Mouse (Mus musculus): ENCODE data around the gene Cdh12.
"Not testable (repeated sequence)": the region's sequence is repeated elsewhere in the genome, so short reads cannot be mapped to it uniquely, and the experiment has no call there.

Gene Cdh12

GRCm38 (mm10) chr15:20448861-20449663 is at the start of gene Cdh12:
Gene Cdh12 (plus strand): TSS chr15:20449265.
- no peak for DNase-seq (ENCODE audit: low read depth, low spot score)

- no peak for DNase-seq (ENCODE audit: low read depth, low spot score)
Observed at GRCm38 (mm10) chr15:20403596-20403995, 45.5 kb upstream of the Cdh12 start.

- no peak for DNase-seq (ENCODE audit: low read depth, low spot score)
Observed at GRCm38 (mm10) chr15:20413397-20413796, 35.7 kb upstream of the Cdh12 start.

- no peak for DNase-seq (ENCODE audit: low read depth, low spot score)
Observed at GRCm38 (mm10) chr15:20436356-20436755, 12.7 kb upstream of the Cdh12 start.

- no peak for DNase-seq (ENCODE audit: low read depth, low spot score)
Observed at GRCm38 (mm10) chr15:20450558-20450957, 1.5 kb downstream of the Cdh12 start.

- no peak for DNase-seq (ENCODE audit: low read depth, low spot score)
Observed at GRCm38 (mm10) chr15:20458508-20458907, 9.4 kb downstream of the Cdh12 start.

GRCm38 (mm10) chr15:20462500-20462899 is 13.4 kb downstream of the Cdh12 start:
- DNase-seq (ENCODE audit: low read depth, low spot score), result no peak

- DNase-seq (ENCODE audit: low read depth, low spot score), result no peak
Observed at GRCm38 (mm10) chr15:20463601-20464000, 14.5 kb downstream of the Cdh12 start.

GRCm38 (mm10) chr15:20550979-20551378 is 101.9 kb downstream of the Cdh12 start:
- no peak for DNase-seq (ENCODE audit: low read depth, low spot score)

- no peak for DNase-seq (ENCODE audit: low read depth, low spot score)
Observed at GRCm38 (mm10) chr15:20571012-20571411, 121.9 kb downstream of the Cdh12 start.

- no peak for DNase-seq (ENCODE audit: low read depth, low spot score)
Observed at GRCm38 (mm10) chr15:20582567-20583075, 133.6 kb downstream of the Cdh12 start.

GRCm38 (mm10) chr15:20591599-20591998 is 142.5 kb downstream of the Cdh12 start:
- DNase-seq (ENCODE audit: low read depth, low spot score), result peak; percentile 18

- not testable (repeated sequence) for DNase-seq (ENCODE audit: low read depth, low spot score)
Observed at GRCm38 (mm10) chr15:20605751-20606150, 156.7 kb downstream of the Cdh12 start.

- DNase-seq (ENCODE audit: low read depth, low spot score), result no peak
Observed at GRCm38 (mm10) chr15:20634593-20634992, 185.5 kb downstream of the Cdh12 start.

GRCm38 (mm10) chr15:20639155-20639554 is 190.1 kb downstream of the Cdh12 start:
- no peak for DNase-seq (ENCODE audit: low read depth, low spot score)

- DNase-seq (ENCODE audit: low read depth, low spot score), result no peak
Observed at GRCm38 (mm10) chr15:20642905-20643414, 193.9 kb downstream of the Cdh12 start.

- DNase-seq (ENCODE audit: low read depth, low spot score), result no peak
Observed at GRCm38 (mm10) chr15:20660221-20660620, 211.2 kb downstream of the Cdh12 start.

- no peak for DNase-seq (ENCODE audit: low read depth, low spot score)
Observed at GRCm38 (mm10) chr15:20666650-20667049, 217.6 kb downstream of the Cdh12 start, which contains the start of gene Acot10. Gene Acot10 (minus strand): TSS chr15:20666750.

- peak; percentile 43 for DNase-seq (ENCODE audit: low read depth, low spot score)
Observed at GRCm38 (mm10) chr15:20667350-20667749, 218.3 kb downstream of the Cdh12 start.

GRCm38 (mm10) chr15:20667989-20668388 is 218.9 kb downstream of the Cdh12 start:
- DNase-seq (ENCODE audit: low read depth, low spot score), result no peak

- DNase-seq (ENCODE audit: low read depth, low spot score), result not testable (repeated sequence)
Observed at GRCm38 (mm10) chr15:20669507-20669906, 220.4 kb downstream of the Cdh12 start.

- DNase-seq (ENCODE audit: low read depth, low spot score), result no peak
Observed at GRCm38 (mm10) chr15:20682719-20683118, 233.7 kb downstream of the Cdh12 start.

- DNase-seq (ENCODE audit: low read depth, low spot score), result no peak
Observed at GRCm38 (mm10) chr15:20684200-20684599, 235.1 kb downstream of the Cdh12 start.
